Mouse (Mus musculus) brain, embryonic 14.5 days (tissue): ENCODE data around the gene Sidt2. TPM values are rescaled to one million over a fixed set of nuclear protein-coding genes. Genes with fewer than 3 reads are reported as not detected.

Source experiments
- DNase-seq: peaks from one replicate; pipeline ENCODE4 v3.0.0-alpha.2; 2011; ENCODE audit warnings: low read depth
- CTCF ChIP-seq: fragments of 200-500 bp; IDR thresholded peaks from 2 replicates; pipeline ENCODE4 v1.5.1; 2012; ENCODE audit warnings: inconsistent platforms, mild to moderate bottlenecking, moderate library complexity, borderline replicate concordance; ENCODE audit not compliant: insufficient read depth, insufficient read length; ENCODE audit errors: extremely low read depth
- POLR2A ChIP-seq: fragments of 200-500 bp; IDR thresholded peaks from 2 replicates; pipeline ENCODE4 v1.6.1; 2012; ENCODE audit warnings: mild to moderate bottlenecking, inconsistent platforms, borderline replicate concordance; ENCODE audit not compliant: poor library complexity, insufficient read depth, insufficient read length, severe bottlenecking; ENCODE audit errors: extremely low read depth
- polyA plus RNA-seq: library from polyadenylated mRNA; depleted of rRNA; stranded (reverse); fragments of >200 nt; gene quantifications from 2 replicates; pipeline ENCODE4 v1.2.3, GENCODE M21; 2012

Sidt2 gene
- polyA plus RNA-seq, 1 experiment: 101 TPM

DNA sequence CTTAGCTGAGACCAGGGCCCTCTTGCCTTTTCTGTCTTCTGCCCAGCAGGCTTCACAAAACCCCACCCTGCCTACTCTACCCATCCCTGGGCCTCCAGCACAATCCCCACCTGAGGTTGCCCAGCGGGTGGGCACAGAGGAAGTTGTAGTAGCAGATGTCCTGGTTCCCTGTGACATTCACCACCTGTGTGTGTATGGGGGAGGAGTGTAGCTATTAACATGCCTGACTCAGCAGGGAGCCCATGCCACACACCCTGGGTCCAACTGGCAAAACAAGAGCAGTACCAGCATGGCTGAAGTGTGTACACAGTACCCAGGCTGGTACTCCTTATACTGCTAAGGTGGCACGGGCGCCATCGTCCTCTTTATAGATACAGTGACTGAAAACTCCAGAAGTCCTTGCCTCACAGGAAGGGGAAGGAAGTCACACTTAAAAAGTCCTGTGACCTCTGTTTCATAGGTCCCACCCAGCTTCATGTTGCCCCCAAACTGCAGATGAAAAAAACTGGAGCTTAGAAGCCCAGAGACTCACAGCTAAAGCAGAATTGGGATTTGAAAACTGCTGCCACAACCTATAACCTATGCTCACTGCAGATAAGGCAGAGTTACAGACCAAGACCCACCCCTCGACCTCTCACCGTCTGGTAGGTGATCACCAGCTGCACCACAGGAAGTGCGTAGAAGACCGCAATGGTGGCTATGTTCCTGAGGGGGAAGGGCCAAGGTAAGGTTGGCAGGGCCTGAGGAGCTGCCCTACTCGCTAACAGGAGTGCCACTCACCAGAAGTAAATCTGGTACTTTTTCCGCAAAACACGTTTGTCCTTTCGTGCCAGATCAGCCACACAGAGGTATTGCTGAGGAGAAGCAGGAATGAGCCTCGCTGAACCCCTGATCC, 10.3 kb downstream of the Sidt2 start:
- no peak for DNase-seq
- TF ChIP-seq POLR2A (no peak), CTCF (no peak)

GRCm38 (mm10) chr9:45943628-45944505, 11.2 kb downstream of the Sidt2 start:
- TF ChIP-seq CTCF (no peak), POLR2A (no peak)
- DNase-seq: no peak

DNA sequence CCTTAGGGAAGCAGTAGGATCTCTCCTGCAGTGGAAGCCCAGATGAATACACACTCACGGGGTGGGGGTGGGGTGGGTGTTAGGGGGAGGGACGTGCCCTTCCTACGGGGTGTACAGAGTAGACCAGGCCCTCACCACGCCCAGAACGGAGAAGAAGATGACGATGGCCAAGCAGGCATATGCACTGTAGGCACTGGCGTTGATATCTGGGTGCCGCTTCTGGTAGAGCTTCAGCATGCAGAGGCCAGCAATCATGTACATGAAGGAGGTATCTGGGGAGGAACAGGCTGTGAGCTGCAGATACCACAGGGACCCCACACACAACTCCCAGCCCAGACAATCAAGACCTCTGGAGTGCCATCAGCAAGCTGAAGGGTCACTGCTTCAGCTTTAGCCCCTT, 12.1 kb downstream of the Sidt2 start:
- TF ChIP-seq POLR2A (no peak), CTCF (no peak)
- DNase-seq: no peak

DNA sequence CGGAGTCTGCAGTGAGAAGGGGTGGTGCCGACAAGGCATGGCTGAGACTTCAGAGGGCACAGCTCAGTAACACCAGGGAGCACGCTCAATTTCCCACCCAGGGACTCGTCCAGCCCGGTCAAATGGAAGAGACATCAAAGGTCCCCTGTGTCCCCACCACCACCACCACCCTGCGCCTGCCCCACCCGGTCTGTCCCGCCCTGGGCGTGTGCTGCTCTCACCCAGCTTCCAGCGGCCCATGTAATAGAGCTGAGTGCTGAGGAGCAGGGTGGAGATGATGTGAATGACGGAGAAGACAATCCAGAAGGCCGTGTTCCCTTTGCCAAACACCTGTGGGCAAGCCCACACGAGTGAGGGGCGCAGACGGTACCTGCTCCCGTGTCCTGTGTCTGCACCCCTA, 12.6 kb downstream of the Sidt2 start:
- DNase-seq: no peak
- no peak for TF ChIP-seq POLR2A
- no peak for TF ChIP-seq CTCF

GRCm38 (mm10) chr9:45941329-45941888, 13.6 kb downstream of the Sidt2 start:
- peak; percentile 13 for DNase-seq
- TF ChIP-seq POLR2A (no peak), CTCF (no peak)

DNA sequence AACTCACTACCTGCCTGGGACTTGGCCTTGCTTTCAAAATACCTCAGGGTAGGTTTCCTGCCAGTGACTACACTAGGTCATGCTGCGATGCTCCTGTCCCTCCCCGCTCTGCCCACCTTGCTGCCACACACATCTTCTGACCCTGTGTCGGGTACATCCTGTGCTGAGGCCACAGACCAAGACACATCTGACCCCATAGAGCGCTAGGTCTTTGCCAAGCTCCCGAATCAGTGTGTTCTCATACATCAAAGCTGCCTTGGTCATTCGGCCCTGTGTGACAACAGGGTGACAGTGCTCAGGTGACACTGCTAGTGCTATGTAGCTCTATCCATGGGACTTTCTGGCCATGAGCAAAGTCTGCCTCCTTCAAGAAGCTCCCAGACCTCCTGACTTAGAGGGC, 15.3 kb downstream of the Sidt2 start:
- TF ChIP-seq POLR2A (no peak), CTCF (no peak)
- no peak for DNase-seq

GRCm38 (mm10) chr9:45938952-45939637, 16.0 kb downstream of the Sidt2 start:
- no peak for DNase-seq
- no peak for TF ChIP-seq POLR2A
- no peak for TF ChIP-seq CTCF

GRCm38 (mm10) chr9:45938088-45938487, 17.0 kb downstream of the Sidt2 start:
- DNase-seq: no peak
- no peak for TF ChIP-seq CTCF
- no peak for TF ChIP-seq POLR2A

GRCm38 (mm10) chr9:45936883-45937282, 18.2 kb downstream of the Sidt2 start:
- TF ChIP-seq CTCF: peak; percentile 70; the same call in 1 of the 2 replicates
- no peak for TF ChIP-seq POLR2A

GRCm38 (mm10) chr9:45935628-45936210, 19.3 kb downstream of the Sidt2 start, which contains the start of gene Tagln:
TSS of gene Tagln (minus strand) at chr9:45936058.
- TF ChIP-seq CTCF: no peak
- TF ChIP-seq POLR2A: no peak
- no peak for DNase-seq

More at GRCm38 (mm10) chr9:45936883-45937282, 18.2 kb downstream of the Sidt2 start:
- peak; percentile 75 for DNase-seq

- peak; percentile 31 for DNase-seq
- TF ChIP-seq CTCF (no peak), POLR2A (no peak)
Observed at GRCm38 (mm10) chr9:45932571-45933415, 22.3 kb downstream of the Sidt2 start.
